Mouse (Mus musculus): ENCODE measurements around the gene Ttll13. TPM values are rescaled to one million over a fixed set of nuclear protein-coding genes. Genes with fewer than 3 reads are reported as not detected.

The Ttll13 gene
- total and polyA plus RNA-seq, 3 experiments = 0.26 to 3.7 (median 3.3) TPM

- Histone ChIP-seq H3K9me3 (replicated peaks) (no peaks in the 10 kb centered on the region), H3K36me3 (replicated peaks) (peaks cover 77% of the 10 kb centered on the region), H3K4me3 (ENCODE audit: low read depth, low read length) (no peak overlapping the region), H3K4me1 (ENCODE audit: insufficient read depth, low read depth, low read length) (peaks cover 34% of the 10 kb centered on the region), H3K27me3 (ENCODE audit: insufficient read depth, low read length) (no peaks in the 10 kb centered on the region)
- no peak for ATAC-seq (ENCODE audit: extremely low read depth, insufficient number of reproducible peaks, low FRiP score, poor library complexity, severe bottlenecking)
- DNase-seq (ENCODE audit: low spot score) = no peak
- TF ChIP-seq TAL1 (conservative IDR thresholded peaks at IDR 0.05; ENCODE audit: low read depth, low read length) (no peak), POLR2AphosphoS5 (IDR thresholded peaks at IDR 0.05; ENCODE audit: insufficient replicate concordance, low read depth, low read length) (no peak), GATA2 (IDR thresholded peaks at IDR 0.05; ENCODE audit: borderline replicate concordance, low read depth, low read length) (no peak), GATA1 (IDR thresholded peaks at IDR 0.05; ENCODE audit: borderline replicate concordance, low read length) (no peak), CTCF (IDR thresholded peaks at IDR 0.05; ENCODE audit: low read depth, low read length) (no peak)
Observed at GRCm38 (mm10) chr7:80299568-80299967, 53.4 kb downstream of the Ttll13 start.

GRCm38 (mm10) chr7:80301522-80301921 is 55.3 kb downstream of the Ttll13 start:
- DNase-seq (ENCODE audit: low spot score) (no peak), ATAC-seq (ENCODE audit: extremely low read depth, insufficient number of reproducible peaks, low FRiP score, poor library complexity, severe bottlenecking) (no peak)
- no peak for TF ChIP-seq POLR2AphosphoS5 (IDR thresholded peaks at IDR 0.05; ENCODE audit: insufficient replicate concordance, low read depth, low read length)
- no peak for TF ChIP-seq GATA2 (IDR thresholded peaks at IDR 0.05; ENCODE audit: borderline replicate concordance, low read depth, low read length)
- no peak for TF ChIP-seq CTCF (IDR thresholded peaks at IDR 0.05; ENCODE audit: low read depth, low read length)
- TF ChIP-seq GATA1 (IDR thresholded peaks at IDR 0.05; ENCODE audit: borderline replicate concordance, low read length) = no peak

GRCm38 (mm10) chr7:80307766-80308165 is 61.6 kb downstream of the Ttll13 start:
- no peak for TF ChIP-seq CTCF (IDR thresholded peaks at IDR 0.05; ENCODE audit: low read depth, low read length)
- TF ChIP-seq GATA2 (IDR thresholded peaks at IDR 0.05; ENCODE audit: borderline replicate concordance, low read depth, low read length) = no peak
- TF ChIP-seq POLR2AphosphoS5 (IDR thresholded peaks at IDR 0.05; ENCODE audit: insufficient replicate concordance, low read depth, low read length) = no peak
- TF ChIP-seq GATA1 (IDR thresholded peaks at IDR 0.05; ENCODE audit: borderline replicate concordance, low read length) = no peak
- ATAC-seq (ENCODE audit: extremely low read depth, insufficient number of reproducible peaks, low FRiP score, poor library complexity, severe bottlenecking) (no peak), DNase-seq (ENCODE audit: low spot score) (no peak)
- H3K36me3 ChIP-seq (replicated peaks) = peaks cover 99% of the 10 kb centered on the region
- H3K9me3 ChIP-seq (replicated peaks) = no peaks in the 10 kb centered on the region
- peaks cover 3% of the 10 kb centered on the region; the same call in 1 of the 2 replicates for H3K4me1 ChIP-seq (ENCODE audit: insufficient read depth, low read depth, low read length)
- H3K27me3 ChIP-seq (ENCODE audit: insufficient read depth, low read length) = no peaks in the 10 kb centered on the region
- no peak overlapping the region for H3K4me3 ChIP-seq (ENCODE audit: low read depth, low read length)

More at GRCm38 (mm10) chr7:80301522-80301921, 55.3 kb downstream of the Ttll13 start:
- Histone ChIP-seq H3K4me3 (ENCODE audit: low read depth, low read length) (no peak overlapping the region), H3K4me1 (ENCODE audit: insufficient read depth, low read depth, low read length) (peaks cover 30% of the 10 kb centered on the region), H3K9me3 (replicated peaks) (no peaks in the 10 kb centered on the region), H3K27me3 (ENCODE audit: insufficient read depth, low read length) (no peaks in the 10 kb centered on the region), H3K36me3 (replicated peaks) (peaks cover 94% of the 10 kb centered on the region)

Other genes with a start within 250 kb of the Ttll13 start
- gene Zfp710, start 221.6 kb upstream of the Ttll13 start, total RNA-seq (2014; fragmentation: Nextera tagmentation) = 25.1 and 38.6 TPM in 2 replicates
- gene Zfp710, start 221.6 kb upstream of the Ttll13 start, total RNA-seq (2017) = 10.7 and 13.1 TPM in 2 replicates
- gene Zfp710, start 221.6 kb upstream of the Ttll13 start, polyA plus RNA-seq (2012) = 53.7 and 54.3 TPM in 2 replicates
- gene Idh2, start 131.0 kb upstream of the Ttll13 start, total RNA-seq (2014; fragmentation: Nextera tagmentation) = 58.5 and 87.5 TPM in 2 replicates
- 98.7 and 106 TPM in 2 replicates for gene Idh2, start 131.0 kb upstream of the Ttll13 start, total RNA-seq (2017)
- gene Idh2, start 131.0 kb upstream of the Ttll13 start, polyA plus RNA-seq (2012) = 90.0 and 114 TPM in 2 replicates
- gene Sema4b, start 59.5 kb upstream of the Ttll13 start, total RNA-seq (2014; fragmentation: Nextera tagmentation) = 35.6 and 69.0 TPM in 2 replicates
- gene Sema4b, start 59.5 kb upstream of the Ttll13 start, total RNA-seq (2017) = 21.7 and 23.9 TPM in 2 replicates
- 19.0 and 26.5 TPM in 2 replicates for gene Sema4b, start 59.5 kb upstream of the Ttll13 start, polyA plus RNA-seq (2012)
- gene Cib1, start 13.6 kb upstream of the Ttll13 start, total RNA-seq (2014; fragmentation: Nextera tagmentation) = 35.2 and 44.2 TPM in 2 replicates
- gene Cib1, start 13.6 kb upstream of the Ttll13 start, total RNA-seq (2017) = 82.9 and 124 TPM in 2 replicates
- 43.6 and 49.6 TPM in 2 replicates for gene Cib1, start 13.6 kb upstream of the Ttll13 start, polyA plus RNA-seq (2012)
- 10.2 and 14.1 TPM in 2 replicates for gene Gdpgp1, start 13.5 kb upstream of the Ttll13 start, total RNA-seq (2014; fragmentation: Nextera tagmentation)
- gene Gdpgp1, start 13.5 kb upstream of the Ttll13 start, total RNA-seq (2017) = 5.9 and 6.2 TPM in 2 replicates
- gene Gdpgp1, start 13.5 kb upstream of the Ttll13 start, polyA plus RNA-seq (2012) = 3.7 and 3.8 TPM in 2 replicates
- 40.6 and 61.3 TPM in 2 replicates for gene Ngrn, start 14.8 kb downstream of the Ttll13 start, total RNA-seq (2014; fragmentation: Nextera tagmentation)
- gene Ngrn, start 14.8 kb downstream of the Ttll13 start, total RNA-seq (2017) = 76.2 and 82.7 TPM in 2 replicates
- gene Ngrn, start 14.8 kb downstream of the Ttll13 start, polyA plus RNA-seq (2012) = 41.9 and 43.6 TPM in 2 replicates
- gene Vps33b, start 23.3 kb downstream of the Ttll13 start, total RNA-seq (2014; fragmentation: Nextera tagmentation) = 50.7 and 77.5 TPM in 2 replicates
- 29.7 and 33.2 TPM in 2 replicates for gene Vps33b, start 23.3 kb downstream of the Ttll13 start, total RNA-seq (2017)
- gene Vps33b, start 23.3 kb downstream of the Ttll13 start, polyA plus RNA-seq (2012) = 4.1 and 4.3 TPM in 2 replicates
- gene Prc1, start 48.1 kb downstream of the Ttll13 start, total RNA-seq (2014; fragmentation: Nextera tagmentation) = 188 and 229 TPM in 2 replicates
- gene Prc1, start 48.1 kb downstream of the Ttll13 start, total RNA-seq (2017) = 158 and 161 TPM in 2 replicates
- gene Prc1, start 48.1 kb downstream of the Ttll13 start, polyA plus RNA-seq (2012) = 13.4 and 14.6 TPM in 2 replicates
- gene Rccd1, start 78.1 kb downstream of the Ttll13 start, total RNA-seq (2014; fragmentation: Nextera tagmentation) = 22.7 and 25.8 TPM in 2 replicates
- 27.8 and 28.7 TPM in 2 replicates for gene Rccd1, start 78.1 kb downstream of the Ttll13 start, total RNA-seq (2017)
- gene Rccd1, start 78.1 kb downstream of the Ttll13 start, polyA plus RNA-seq (2012) = 12.5 and 14.3 TPM in 2 replicates
- gene Unc45a, start 94.6 kb downstream of the Ttll13 start, total RNA-seq (2014; fragmentation: Nextera tagmentation) = 14.9 and 19.9 TPM in 2 replicates
- gene Unc45a, start 94.6 kb downstream of the Ttll13 start, total RNA-seq (2017) = 24.1 and 27.1 TPM in 2 replicates
- gene Unc45a, start 94.6 kb downstream of the Ttll13 start, polyA plus RNA-seq (2012) = 37.4 and 39.0 TPM in 2 replicates
- 64.8 and 66.3 TPM in 2 replicates for gene Hddc3, start 96.7 kb downstream of the Ttll13 start, total RNA-seq (2014; fragmentation: Nextera tagmentation)
- gene Hddc3, start 96.7 kb downstream of the Ttll13 start, total RNA-seq (2017) = 114 and 124 TPM in 2 replicates
- 48.9 and 55.0 TPM in 2 replicates for gene Hddc3, start 96.7 kb downstream of the Ttll13 start, polyA plus RNA-seq (2012)
- 58.7 and 63.1 TPM in 2 replicates for gene Man2a2, start 125.0 kb downstream of the Ttll13 start, total RNA-seq (2014; fragmentation: Nextera tagmentation)
- gene Man2a2, start 125.0 kb downstream of the Ttll13 start, total RNA-seq (2017) = 49.3 and 57.3 TPM in 2 replicates
- 31.7 and 37.0 TPM in 2 replicates for gene Man2a2, start 125.0 kb downstream of the Ttll13 start, polyA plus RNA-seq (2012)
- gene Fes, start 141.6 kb downstream of the Ttll13 start, total RNA-seq (2014; fragmentation: Nextera tagmentation) = 1.5 and 2.7 TPM in 2 replicates
- 5.4 TPM in 2 replicates for gene Fes, start 141.6 kb downstream of the Ttll13 start, total RNA-seq (2017)
- gene Fes, start 141.6 kb downstream of the Ttll13 start, polyA plus RNA-seq (2012) = 3.4 and 4.9 TPM in 2 replicates
- gene Furin, start 159.1 kb downstream of the Ttll13 start, total RNA-seq (2014; fragmentation: Nextera tagmentation) = 25.1 and 26.0 TPM in 2 replicates
- gene Furin, start 159.1 kb downstream of the Ttll13 start, total RNA-seq (2017) = 16.2 and 21.3 TPM in 2 replicates
- gene Furin, start 159.1 kb downstream of the Ttll13 start, polyA plus RNA-seq (2012) = 30.4 and 33.0 TPM in 2 replicates